Mouse (Mus musculus): ENCODE data around the gene Gm9817. TPM values are rescaled to one million over a fixed set of nuclear protein-coding genes. Genes with fewer than 3 reads are reported as not detected.
"Not testable (repeated sequence)": the region's sequence is repeated elsewhere in the genome, so short reads cannot be mapped to it uniquely, and the experiment has no call there.

Gene Gm9817
- total RNA-seq (2014; rRNA removed; ENCODE audit: low replicate concordance) (not detected in 2 replicates), polyA plus RNA-seq (2015; fragmentation: Nextera tagmentation; extraction: Ambion mirVana) (0.11 TPM in 1 of 2 replicates, not detected in the other)

DNA sequence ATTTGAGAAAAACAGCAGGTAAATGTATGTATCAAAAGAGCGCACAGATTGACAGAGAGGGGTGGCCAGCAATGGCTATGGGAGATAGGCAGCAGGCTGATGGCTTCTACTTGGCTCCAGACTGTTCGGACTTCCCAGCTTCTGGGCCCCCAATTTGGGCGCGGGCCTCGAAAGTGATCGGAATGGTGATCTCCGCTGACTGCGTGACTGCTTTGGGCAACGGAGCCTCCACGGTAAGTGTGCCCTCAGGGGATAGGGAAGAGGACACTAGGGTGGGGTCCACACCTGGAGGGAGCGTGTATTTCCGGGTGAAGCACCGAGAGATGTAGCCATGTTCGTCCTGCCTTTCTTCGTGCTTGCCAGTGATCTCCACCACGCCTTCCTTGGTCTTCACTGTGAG is at the start of gene Gm9817:
Gm9817 (plus strand) TSS at position 301 of the 400 bp plus-strand sequence.
- H3K9me3 ChIP-seq (replicated peaks; ENCODE audit: control insufficient read depth, low read length): peaks cover 15% of the 10 kb centered on the region; the same call in 1 of the 2 replicates
- not testable (repeated sequence) for ATAC-seq (ENCODE audit: insufficient read depth, low read depth); H3K9ac ChIP-seq (replicated peaks; ENCODE audit: low read depth, low read length); H3K36me3 ChIP-seq (replicated peaks; ENCODE audit: control insufficient read depth, insufficient read depth, low read length); H3K4me1 ChIP-seq (ENCODE audit: control insufficient read depth, insufficient read depth); H3K4me3 ChIP-seq (ENCODE audit: low read depth, low read length); H3K27ac ChIP-seq (ENCODE audit: low read depth); DNase-seq (ENCODE audit: low spot score); H3K27me3 ChIP-seq (ENCODE audit: control insufficient read depth, insufficient read depth, low read length); H3K4me2 ChIP-seq (ENCODE audit: low read depth, low read length)
- WGBS: 60% methylated on average over 16 of the region's 16 CpGs

DNA sequence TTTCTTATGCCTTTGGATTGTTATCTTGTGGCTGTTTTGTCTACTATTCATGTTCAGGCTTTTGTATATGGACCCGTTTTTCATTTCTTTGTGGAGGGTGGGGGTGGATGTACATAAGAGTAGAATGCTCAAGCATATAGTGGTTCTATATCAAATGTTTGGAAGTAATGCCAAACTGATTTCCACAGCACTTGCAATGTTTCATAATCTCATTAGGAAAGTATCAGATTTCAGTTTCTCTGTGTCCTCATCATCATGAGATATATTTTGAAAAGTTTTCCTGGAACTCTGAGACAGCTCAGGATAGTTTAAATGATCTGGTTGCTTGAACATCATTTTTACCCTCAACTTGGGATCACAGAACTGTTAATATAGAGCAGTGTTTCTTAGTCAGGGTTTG is 48.7 kb upstream of the Gm9817 start:
- TF ChIP-seq EP300 (IDR thresholded peaks at IDR 0.05; ENCODE audit: low read depth) (no peak), CTCF (IDR thresholded peaks at IDR 0.05; ENCODE audit: low read depth) (no peak)
- no peaks in the 10 kb centered on the region for H3K36me3 ChIP-seq (replicated peaks; ENCODE audit: control insufficient read depth, insufficient read depth, low read length)
- H3K4me3 ChIP-seq (ENCODE audit: low read depth, low read length): no peak overlapping the region
- WGBS: 59% methylated on average over 1 of the region's 1 CpGs
- peaks cover 4% of the 10 kb centered on the region; the same call in 1 of the 2 replicates for H3K4me1 ChIP-seq (ENCODE audit: control insufficient read depth, insufficient read depth)
- no peaks in the 10 kb centered on the region for H3K27me3 ChIP-seq (ENCODE audit: control insufficient read depth, insufficient read depth, low read length)
- H3K4me2 ChIP-seq (ENCODE audit: low read depth, low read length): no peak overlapping the region
- ATAC-seq (ENCODE audit: insufficient read depth, low read depth) (no peak), DNase-seq (ENCODE audit: low spot score) (no peak)
- H3K27ac ChIP-seq (ENCODE audit: low read depth): no peak overlapping the region
- H3K9ac ChIP-seq (replicated peaks; ENCODE audit: low read depth, low read length): no peak overlapping the region
- H3K9me3 ChIP-seq (replicated peaks; ENCODE audit: control insufficient read depth, low read length): no peaks in the 10 kb centered on the region

DNA sequence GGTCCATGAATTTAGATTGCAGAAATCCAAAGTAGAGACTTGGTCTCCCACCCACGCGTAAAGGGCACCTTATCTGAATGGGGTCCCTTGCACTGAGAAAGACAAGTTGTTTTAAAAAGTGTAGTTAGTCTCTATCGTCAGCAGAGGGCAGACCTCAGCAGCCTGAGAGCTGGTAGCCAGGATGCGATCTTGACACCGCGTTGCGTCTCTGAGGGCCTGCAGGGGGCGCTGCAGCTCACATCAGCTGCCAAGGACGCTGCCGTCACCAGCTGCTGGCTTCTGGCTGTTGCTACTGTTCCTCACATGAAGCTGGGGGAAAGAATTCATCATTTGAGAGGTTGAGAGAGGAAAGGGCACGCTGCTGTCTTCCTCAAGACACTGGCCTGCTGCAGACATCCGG is 47.7 kb upstream of the Gm9817 start:
- H3K4me2 ChIP-seq (ENCODE audit: low read depth, low read length): peak overlapping the region; percentile 31
- peaks cover 4% of the 10 kb centered on the region; the same call in 1 of the 2 replicates for H3K4me1 ChIP-seq (ENCODE audit: control insufficient read depth, insufficient read depth)
- DNase-seq (ENCODE audit: low spot score) (peak; percentile 94), ATAC-seq (ENCODE audit: insufficient read depth, low read depth) (peak; percentile 73)
- no peak overlapping the region for H3K9ac ChIP-seq (replicated peaks; ENCODE audit: low read depth, low read length)
- no peaks in the 10 kb centered on the region for H3K9me3 ChIP-seq (replicated peaks; ENCODE audit: control insufficient read depth, low read length)
- TF ChIP-seq CTCF (IDR thresholded peaks at IDR 0.05; ENCODE audit: low read depth) (peak; percentile 100), EP300 (IDR thresholded peaks at IDR 0.05; ENCODE audit: low read depth) (no peak)
- H3K4me3 ChIP-seq (ENCODE audit: low read depth, low read length): no peak overlapping the region
- 6% methylated on average over 12 of the region's 12 CpGs for WGBS
- H3K27ac ChIP-seq (ENCODE audit: low read depth): 0 out of 2 replicates have a peak overlapping the region, but pooled peaks have one; percentile 22
- H3K36me3 ChIP-seq (replicated peaks; ENCODE audit: control insufficient read depth, insufficient read depth, low read length): no peaks in the 10 kb centered on the region
- H3K27me3 ChIP-seq (ENCODE audit: control insufficient read depth, insufficient read depth, low read length): no peaks in the 10 kb centered on the region

DNA sequence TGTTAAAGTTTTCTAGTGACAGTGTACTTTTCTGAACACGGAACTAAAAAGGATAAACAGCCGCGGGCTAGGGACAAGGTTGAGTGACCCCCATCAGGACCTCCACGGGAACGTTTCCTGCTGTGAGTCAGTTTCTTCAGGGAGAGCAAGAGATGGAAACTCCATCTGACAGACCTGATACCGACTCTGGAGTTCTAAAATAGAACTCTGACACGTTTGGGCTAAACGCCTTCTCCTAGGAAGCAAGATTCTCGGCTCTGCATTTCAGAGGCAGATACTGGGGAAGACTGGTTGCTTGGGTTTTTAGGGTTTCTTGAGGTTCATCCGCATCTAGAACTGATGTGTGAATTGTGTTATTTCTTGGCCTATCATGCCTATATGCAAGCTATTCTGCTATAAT is 47.2 kb upstream of the Gm9817 start:
- H3K9ac ChIP-seq (replicated peaks; ENCODE audit: low read depth, low read length): no peak overlapping the region
- TF ChIP-seq CTCF (IDR thresholded peaks at IDR 0.05; ENCODE audit: low read depth): no peak
- H3K27me3 ChIP-seq (ENCODE audit: control insufficient read depth, insufficient read depth, low read length): no peaks in the 10 kb centered on the region
- H3K4me3 ChIP-seq (ENCODE audit: low read depth, low read length): no peak overlapping the region
- peak overlapping the region; percentile 31 for H3K4me2 ChIP-seq (ENCODE audit: low read depth, low read length)
- 0 out of 2 replicates have a peak overlapping the region, but pooled peaks have one; percentile 22 for H3K27ac ChIP-seq (ENCODE audit: low read depth)
- H3K9me3 ChIP-seq (replicated peaks; ENCODE audit: control insufficient read depth, low read length): no peaks in the 10 kb centered on the region
- H3K36me3 ChIP-seq (replicated peaks; ENCODE audit: control insufficient read depth, insufficient read depth, low read length): no peaks in the 10 kb centered on the region
- H3K4me1 ChIP-seq (ENCODE audit: control insufficient read depth, insufficient read depth): peaks cover 4% of the 10 kb centered on the region; the same call in 1 of the 2 replicates
- ATAC-seq (ENCODE audit: insufficient read depth, low read depth): no peak
- peak; percentile 14 for DNase-seq (ENCODE audit: low spot score)
- 18% methylated on average over 10 of the region's 10 CpGs for WGBS

DNA sequence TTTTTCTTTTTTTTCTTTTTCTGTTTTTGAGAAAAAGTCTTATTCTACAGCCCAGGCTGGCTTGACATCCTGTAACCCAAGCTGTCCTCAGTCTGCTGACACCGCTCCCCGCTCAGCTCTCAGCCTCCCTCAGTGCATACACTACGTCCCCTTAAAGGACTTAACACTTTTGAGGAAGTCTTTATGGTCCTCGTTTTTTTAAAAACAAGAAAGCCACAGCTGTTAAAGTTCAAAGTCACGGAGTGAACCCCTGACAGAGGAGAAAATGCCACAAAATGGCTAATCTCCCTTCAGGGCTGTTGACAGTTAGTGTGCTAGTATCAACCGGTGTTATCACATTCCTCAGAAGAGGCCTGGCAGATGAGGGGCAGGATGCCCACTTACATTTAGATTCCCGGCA is 46.7 kb upstream of the Gm9817 start:
- H3K27ac ChIP-seq (ENCODE audit: low read depth): no peak overlapping the region
- no peaks in the 10 kb centered on the region for H3K36me3 ChIP-seq (replicated peaks; ENCODE audit: control insufficient read depth, insufficient read depth, low read length)
- peaks cover 4% of the 10 kb centered on the region; the same call in 1 of the 2 replicates for H3K4me1 ChIP-seq (ENCODE audit: control insufficient read depth, insufficient read depth)
- no peak overlapping the region for H3K9ac ChIP-seq (replicated peaks; ENCODE audit: low read depth, low read length)
- H3K9me3 ChIP-seq (replicated peaks; ENCODE audit: control insufficient read depth, low read length): no peaks in the 10 kb centered on the region
- 36% methylated on average over 7 of the region's 7 CpGs for WGBS
- ATAC-seq (ENCODE audit: insufficient read depth, low read depth): no peak
- no peak overlapping the region; the same call in 1 of the 2 replicates for H3K4me2 ChIP-seq (ENCODE audit: low read depth, low read length)
- no peak for DNase-seq (ENCODE audit: low spot score)
- no peaks in the 10 kb centered on the region for H3K27me3 ChIP-seq (ENCODE audit: control insufficient read depth, insufficient read depth, low read length)
- no peak overlapping the region for H3K4me3 ChIP-seq (ENCODE audit: low read depth, low read length)
- TF ChIP-seq CTCF (IDR thresholded peaks at IDR 0.05; ENCODE audit: low read depth): no peak
- no peak for TF ChIP-seq EP300 (IDR thresholded peaks at IDR 0.05; ENCODE audit: low read depth)

DNA sequence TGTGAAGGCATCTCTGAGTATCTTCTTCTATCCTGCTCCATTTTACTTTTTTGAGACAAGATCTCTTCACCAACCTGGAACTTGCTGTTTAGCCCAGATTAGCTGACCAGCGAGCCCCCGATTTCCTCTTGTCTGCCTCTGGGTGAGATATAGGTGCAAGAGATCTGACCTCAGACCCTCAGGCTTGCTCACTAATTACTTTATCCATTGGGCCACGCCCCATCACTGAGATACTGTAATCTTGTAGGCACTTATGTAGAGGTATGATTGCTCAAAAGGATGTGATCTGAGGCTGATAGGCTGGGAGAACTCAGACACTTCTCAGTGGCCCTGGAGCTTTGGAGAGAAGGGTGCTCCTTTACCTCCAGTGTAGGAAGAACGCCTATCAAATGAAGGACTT is 46.0 kb upstream of the Gm9817 start:
- Histone ChIP-seq H3K4me2 (ENCODE audit: low read depth, low read length) (no peak overlapping the region), H3K9ac (replicated peaks; ENCODE audit: low read depth, low read length) (no peak overlapping the region), H3K36me3 (replicated peaks; ENCODE audit: control insufficient read depth, insufficient read depth, low read length) (no peaks in the 10 kb centered on the region), H3K4me3 (ENCODE audit: low read depth, low read length) (no peak overlapping the region), H3K27me3 (ENCODE audit: control insufficient read depth, insufficient read depth, low read length) (no peaks in the 10 kb centered on the region), H3K27ac (ENCODE audit: low read depth) (no peak overlapping the region), H3K9me3 (replicated peaks; ENCODE audit: control insufficient read depth, low read length) (no peaks in the 10 kb centered on the region), H3K4me1 (ENCODE audit: control insufficient read depth, insufficient read depth) (peaks cover 4% of the 10 kb centered on the region; the same call in 1 of the 2 replicates)
- WGBS: 70% methylated on average over 4 of the region's 4 CpGs
- DNase-seq (ENCODE audit: low spot score) (no peak), ATAC-seq (ENCODE audit: insufficient read depth, low read depth) (no peak)
- TF ChIP-seq EP300 (IDR thresholded peaks at IDR 0.05; ENCODE audit: low read depth): no peak
- TF ChIP-seq CTCF (IDR thresholded peaks at IDR 0.05; ENCODE audit: low read depth): no peak

Measured in heart, postnatal 0 days (tissue).